Mouse (Mus musculus) ES-E14 (cell line): ENCODE measurements around the gene Pxmp4.

ENCODE experiments used
- CHD2 ChIP-seq: IDR thresholded peaks from 2 replicates; pipeline ENCODE4 v1.6.1; 2014; ENCODE audit warnings: mild to moderate bottlenecking, low read depth, low read length, inconsistent platforms
- HCFC1 ChIP-seq: IDR thresholded peaks from 2 replicates; pipeline ENCODE4 v1.6.1; 2012; ENCODE audit warnings: low read length, inconsistent platforms, borderline replicate concordance; ENCODE audit not compliant: insufficient read depth
- MAFK ChIP-seq: IDR thresholded peaks from 2 replicates; pipeline ENCODE4 v1.6.1; 2014; ENCODE audit warnings: mild to moderate bottlenecking, low read depth, low read length, inconsistent platforms; ENCODE audit not compliant: insufficient read depth
- ZC3H11A ChIP-seq: IDR thresholded peaks from 2 replicates; pipeline ENCODE4 v1.6.1; 2012; ENCODE audit warnings: low read depth, mild to moderate bottlenecking, inconsistent platforms, low read length, borderline replicate concordance
- ZNF384 ChIP-seq: IDR thresholded peaks from 2 replicates; pipeline ENCODE4 v1.6.1; 2012; ENCODE audit warnings: low read depth, low read length, inconsistent platforms

DNA sequence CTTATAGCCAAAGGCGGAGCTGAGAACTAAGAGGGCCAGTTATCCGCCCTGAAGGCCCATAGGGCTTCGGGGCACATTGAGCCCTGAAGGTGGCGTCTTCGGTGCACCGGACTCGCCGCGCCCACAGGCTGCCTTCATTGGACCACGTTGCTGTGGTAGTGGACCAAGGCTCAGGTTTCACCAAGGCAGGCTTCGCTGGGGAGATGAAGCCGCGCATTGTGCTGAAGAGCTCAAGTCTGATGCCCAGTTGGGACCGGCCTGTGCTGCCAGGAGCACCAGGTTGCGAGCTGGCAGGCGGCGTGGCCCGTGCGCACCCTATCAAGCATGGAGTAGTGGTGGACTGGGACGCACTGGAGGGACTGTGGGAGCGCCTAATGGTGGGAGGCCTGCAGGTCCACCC, 51.6 kb downstream of the Pxmp4 start:
- TF ChIP-seq CHD2, result no peak
- no peak for TF ChIP-seq ZC3H11A
- TF ChIP-seq MAFK, result no peak
- no peak for TF ChIP-seq ZNF384
- TF ChIP-seq HCFC1, result no peak; the same call in 1 of the 2 replicates
